Mouse (Mus musculus): ENCODE measurements around the gene Tmem202. TPM values are rescaled to one million over a fixed set of nuclear protein-coding genes. Genes with fewer than 3 reads are reported as not detected.

Gene Tmem202
- polyA plus RNA-seq, 1 experiment from 2014 or later: 0.47 TPM

GRCm38 (mm10) chr9:59552610-59553009 lies 13.0 kb upstream of the Tmem202 start:
- Histone ChIP-seq H3K4me2 (replicated peaks) (no peak overlapping the region), H3K36me3 (peaks cover 12% of the 10 kb centered on the region; the same call in 1 of the 2 replicates), H3K4me1 (no peaks in the 10 kb centered on the region), H3K9ac (replicated peaks) (no peak overlapping the region), H3K4me3 (no peak overlapping the region), H3K27ac (replicated peaks) (no peak overlapping the region), H3K27me3 (no peaks in the 10 kb centered on the region), H3K9me3 (no peaks in the 10 kb centered on the region)
- ATAC-seq (replicated peaks): no peak
- 87% methylated on average over 5 of the region's 5 CpGs for WGBS

- ATAC-seq (replicated peaks): no peak
- 83% methylated on average over 3 of the region's 3 CpGs for WGBS
- Histone ChIP-seq H3K27me3 (no peaks in the 10 kb centered on the region), H3K4me1 (no peaks in the 10 kb centered on the region), H3K27ac (replicated peaks) (no peak overlapping the region), H3K9me3 (no peaks in the 10 kb centered on the region), H3K9ac (replicated peaks) (no peak overlapping the region), H3K4me2 (replicated peaks) (no peak overlapping the region), H3K4me3 (no peak overlapping the region), H3K36me3 (peaks cover 5% of the 10 kb centered on the region; the same call in 1 of the 2 replicates)
Measured at GRCm38 (mm10) chr9:59551620-59552031, 12.0 kb upstream of the Tmem202 start.

GRCm38 (mm10) chr9:59551017-59551416 lies 11.4 kb upstream of the Tmem202 start:
- ATAC-seq (replicated peaks): no peak
- Histone ChIP-seq H3K36me3 (0 out of 2 replicates have a peak, but pooled peaks cover 5% of the 10 kb centered on the region), H3K27me3 (no peaks in the 10 kb centered on the region), H3K9ac (replicated peaks) (no peak overlapping the region), H3K9me3 (no peaks in the 10 kb centered on the region), H3K27ac (replicated peaks) (no peak overlapping the region), H3K4me3 (no peak overlapping the region), H3K4me2 (replicated peaks) (no peak overlapping the region), H3K4me1 (no peaks in the 10 kb centered on the region)
- WGBS: 86% methylated on average over 5 of the region's 5 CpGs

GRCm38 (mm10) chr9:59550077-59550476 lies 10.4 kb upstream of the Tmem202 start:
- H3K27ac ChIP-seq (replicated peaks): no peak overlapping the region
- no peaks in the 10 kb centered on the region for H3K9me3 ChIP-seq
- WGBS: 83% methylated on average over 4 of the region's 4 CpGs
- no peaks in the 10 kb centered on the region for H3K4me1 ChIP-seq
- H3K9ac ChIP-seq (replicated peaks): no peak overlapping the region
- no peaks in the 10 kb centered on the region for H3K36me3 ChIP-seq
- H3K4me3 ChIP-seq: no peak overlapping the region
- H3K27me3 ChIP-seq: no peaks in the 10 kb centered on the region
- H3K4me2 ChIP-seq (replicated peaks): no peak overlapping the region
- no peak for ATAC-seq (replicated peaks)

GRCm38 (mm10) chr9:59548961-59549487 lies 9.4 kb upstream of the Tmem202 start:
- 59% methylated on average over 2 of the region's 2 CpGs for WGBS
- no peak for ATAC-seq (replicated peaks)
- Histone ChIP-seq H3K27ac (replicated peaks) (no peak overlapping the region), H3K4me2 (replicated peaks) (no peak overlapping the region), H3K4me1 (no peaks in the 10 kb centered on the region), H3K27me3 (no peaks in the 10 kb centered on the region), H3K36me3 (no peaks in the 10 kb centered on the region), H3K9ac (replicated peaks) (no peak overlapping the region), H3K9me3 (no peaks in the 10 kb centered on the region), H3K4me3 (no peak overlapping the region)

GRCm38 (mm10) chr9:59547869-59548268 lies 8.2 kb upstream of the Tmem202 start:
- no peak for ATAC-seq (replicated peaks)
- 86% methylated on average over 1 of the region's 1 CpGs for WGBS

GRCm38 (mm10) chr9:59544739-59545138 lies 5.1 kb upstream of the Tmem202 start:
- ATAC-seq (replicated peaks): no peak
- Histone ChIP-seq H3K4me1 (peaks cover 17% of the 10 kb centered on the region), H3K4me3 (no peak overlapping the region), H3K36me3 (no peaks in the 10 kb centered on the region), H3K9ac (replicated peaks) (no peak overlapping the region), H3K4me2 (replicated peaks) (no peak overlapping the region), H3K27ac (replicated peaks) (no peak overlapping the region), H3K27me3 (no peaks in the 10 kb centered on the region), H3K9me3 (no peaks in the 10 kb centered on the region)
- 93% methylated on average over 5 of the region's 5 CpGs for WGBS

More at GRCm38 (mm10) chr9:59547869-59548268, 8.2 kb upstream of the Tmem202 start:
- Histone ChIP-seq H3K4me1 (no peaks in the 10 kb centered on the region), H3K36me3 (no peaks in the 10 kb centered on the region), H3K9ac (replicated peaks) (no peak overlapping the region), H3K4me2 (replicated peaks) (no peak overlapping the region), H3K27ac (replicated peaks) (no peak overlapping the region), H3K4me3 (no peak overlapping the region), H3K27me3 (no peaks in the 10 kb centered on the region), H3K9me3 (no peaks in the 10 kb centered on the region)

- H3K27me3 ChIP-seq: no peaks in the 10 kb centered on the region
- H3K4me3 ChIP-seq: no peak overlapping the region
- no peaks in the 10 kb centered on the region for H3K9me3 ChIP-seq
- no peak overlapping the region for H3K9ac ChIP-seq (replicated peaks)
- no peak overlapping the region for H3K4me2 ChIP-seq (replicated peaks)
- no peak for ATAC-seq (replicated peaks)
- no peaks in the 10 kb centered on the region for H3K36me3 ChIP-seq
- H3K4me1 ChIP-seq: peaks cover 23% of the 10 kb centered on the region
- no peak overlapping the region for H3K27ac ChIP-seq (replicated peaks)
Measured at GRCm38 (mm10) chr9:59542766-59543324, 3.2 kb upstream of the Tmem202 start.

- Histone ChIP-seq H3K4me1 (peaks cover 23% of the 10 kb centered on the region), H3K9ac (replicated peaks) (no peak overlapping the region), H3K9me3 (no peaks in the 10 kb centered on the region), H3K36me3 (no peaks in the 10 kb centered on the region), H3K27me3 (no peaks in the 10 kb centered on the region), H3K27ac (replicated peaks) (no peak overlapping the region), H3K4me3 (no peak overlapping the region), H3K4me2 (replicated peaks) (no peak overlapping the region)
- no peak for ATAC-seq (replicated peaks)
- 93% methylated on average over 6 of the region's 6 CpGs for WGBS
Measured at GRCm38 (mm10) chr9:59541617-59542016, 2.0 kb upstream of the Tmem202 start.

GRCm38 (mm10) chr9:59537651-59538050 lies 2.0 kb downstream of the Tmem202 start:
- no peak overlapping the region for H3K27ac ChIP-seq (replicated peaks)
- no peaks in the 10 kb centered on the region for H3K36me3 ChIP-seq
- H3K9me3 ChIP-seq: no peaks in the 10 kb centered on the region
- H3K4me3 ChIP-seq: no peak overlapping the region
- 94% methylated on average over 3 of the region's 3 CpGs for WGBS
- H3K27me3 ChIP-seq: no peaks in the 10 kb centered on the region
- no peak overlapping the region for H3K4me2 ChIP-seq (replicated peaks)
- ATAC-seq (replicated peaks): no peak
- H3K9ac ChIP-seq (replicated peaks): no peak overlapping the region
- peaks cover 23% of the 10 kb centered on the region for H3K4me1 ChIP-seq

- no peaks in the 10 kb centered on the region for H3K36me3 ChIP-seq
Measured at GRCm38 (mm10) chr9:59533889-59534288, 5.8 kb downstream of the Tmem202 start.

GRCm38 (mm10) chr9:59533422-59533821 lies 6.2 kb downstream of the Tmem202 start:
- Histone ChIP-seq H3K27ac (replicated peaks) (no peak overlapping the region), H3K9ac (replicated peaks) (no peak overlapping the region), H3K27me3 (no peaks in the 10 kb centered on the region), H3K9me3 (no peaks in the 10 kb centered on the region), H3K4me1 (no peaks in the 10 kb centered on the region), H3K36me3 (no peaks in the 10 kb centered on the region), H3K4me3 (no peak overlapping the region), H3K4me2 (replicated peaks) (no peak overlapping the region)
- WGBS: 82% methylated on average over 2 of the region's 2 CpGs
- ATAC-seq (replicated peaks): no peak

More at GRCm38 (mm10) chr9:59533889-59534288, 5.8 kb downstream of the Tmem202 start:
- WGBS: 61% methylated on average over 4 of the region's 4 CpGs
- H3K27me3 ChIP-seq: no peaks in the 10 kb centered on the region
- no peak overlapping the region for H3K4me2 ChIP-seq (replicated peaks)
- no peak overlapping the region for H3K9ac ChIP-seq (replicated peaks)
- H3K4me3 ChIP-seq: no peak overlapping the region
- no peaks in the 10 kb centered on the region for H3K9me3 ChIP-seq
- peaks cover 1% of the 10 kb centered on the region for H3K4me1 ChIP-seq
- no peak overlapping the region for H3K27ac ChIP-seq (replicated peaks)
- no peak for ATAC-seq (replicated peaks)

- Histone ChIP-seq H3K9ac (replicated peaks) (no peak overlapping the region), H3K4me1 (no peaks in the 10 kb centered on the region), H3K27me3 (no peaks in the 10 kb centered on the region), H3K27ac (replicated peaks) (no peak overlapping the region), H3K4me2 (replicated peaks) (no peak overlapping the region), H3K36me3 (no peaks in the 10 kb centered on the region), H3K4me3 (no peak overlapping the region), H3K9me3 (no peaks in the 10 kb centered on the region)
- ATAC-seq (replicated peaks): no peak
- WGBS: 22% methylated on average over 5 of the region's 5 CpGs
Measured at GRCm38 (mm10) chr9:59531645-59532044, 8.0 kb downstream of the Tmem202 start.

All from forebrain, embryonic 15.5 days (tissue).